Comparison of ENCODE assay signal across 8 mouse cellular contexts in the genomic region with DNA sequence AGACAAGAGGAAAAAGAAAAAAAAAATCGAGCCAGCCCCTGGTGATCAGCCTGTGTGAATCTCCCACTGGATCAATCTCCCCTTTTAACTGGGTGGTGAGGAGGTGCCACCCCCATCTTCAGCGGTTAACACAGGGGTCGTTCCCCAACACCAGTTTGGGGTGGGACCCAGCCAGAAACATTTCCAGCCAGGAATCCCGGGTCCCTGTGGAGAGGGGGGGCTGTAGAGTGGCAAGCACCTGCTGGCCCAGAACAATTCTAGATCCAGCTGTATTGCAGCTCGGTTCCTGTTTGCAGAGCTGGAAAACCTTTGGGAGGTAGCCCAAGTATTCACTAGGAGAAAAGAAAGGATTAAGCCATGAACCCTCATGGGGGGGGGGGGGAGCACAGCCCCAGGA. TPM values are rescaled to one million over a fixed set of nuclear protein-coding genes. Genes with fewer than 3 reads are reported as not detected.
A peak's percentile ranks its signal among the peaks of the same experiment; 100 is the strongest.
DNase-seq lines count a peak whose midpoint lies in the region; ATAC-seq and TF ChIP-seq lines count a peak whose summit lies in the region.

No protein-coding gene starts in this region.

- WGBS in cerebellum, adult 2 months = 13% methylated on average over 5 of the region's 5 CpGs
- WGBS in liver, adult 2 months = 24% methylated on average over 4 of the region's 5 CpGs
- WGBS in limb, embryonic 11.5 days = 48% methylated on average over 5 of the region's 5 CpGs
- 14% methylated on average over 5 of the region's 5 CpGs for WGBS in neural tube, embryonic 15.5 days

- H3K36me3 ChIP-seq in liver, adult 2 months (ENCODE audit: control insufficient read depth, insufficient read depth, low read length) = no peaks in the 10 kb centered on the region
- no peaks in the 10 kb centered on the region for H3K36me3 ChIP-seq in limb, embryonic 11.5 days (ENCODE audit: control insufficient read depth, insufficient read depth, low read length)
- no peaks in the 10 kb centered on the region for H3K36me3 ChIP-seq in neural tube, embryonic 15.5 days

- DNase-seq in cerebellum, adult 2 months = no peak
- no peak for DNase-seq in cerebellum, postnatal 4 days (ENCODE audit: low spot score in 2 of 2)
- DNase-seq in liver, adult 2 months (ENCODE audit: extremely low read depth, low read depth, low spot score) = no peak
- DNase-seq in liver = no peak
- no peak for DNase-seq in limb, embryonic 11.5 days (ENCODE audit: low spot score)
- DNase-seq in gastrocnemius, postnatal 25 days = no peak
- DNase-seq in thymus, postnatal 0 days (ENCODE audit: low spot score) = no peak

- H3K4me2 ChIP-seq in limb, embryonic 11.5 days (ENCODE audit: low read depth, severe bottlenecking) = peak overlapping the region; percentile 88; the same call in 1 of the 2 replicates
- H3K4me2 ChIP-seq in neural tube, embryonic 15.5 days = peak overlapping the region; percentile 82

- no peaks in the 10 kb centered on the region for H3K9me3 ChIP-seq in limb, embryonic 11.5 days (ENCODE audit: control insufficient read depth, low read length)
- H3K9me3 ChIP-seq in neural tube, embryonic 15.5 days (replicated peaks) = no peaks in the 10 kb centered on the region

- peak overlapping the region; percentile 50; the same call in 1 of the 2 replicates for H3K9ac ChIP-seq in liver, adult 2 months (ENCODE audit: low read depth, low read length)
- no peak overlapping the region for H3K9ac ChIP-seq in limb, embryonic 11.5 days (ENCODE audit: low read length)
- peak overlapping the region; percentile 87 for H3K9ac ChIP-seq in neural tube, embryonic 15.5 days (replicated peaks)

- peaks cover 30% of the 10 kb centered on the region; the same call in 1 of the 2 replicates for H3K79me2 ChIP-seq in liver, adult 2 months (ENCODE audit: control insufficient read depth, insufficient read depth, low read length)

- TF ChIP-seq CTCF in cerebellum, adult 2 months (IDR thresholded peaks at IDR 0.05; ENCODE audit: borderline replicate concordance, insufficient read depth, low read depth, low read length) = no peak
- TF ChIP-seq CTCF in liver, adult 2 months (IDR thresholded peaks at IDR 0.05; ENCODE audit: low read depth, low read length) = no peak

- no peak overlapping the region for H3K27ac ChIP-seq in cerebellum, adult 2 months (ENCODE audit: insufficient read depth, low read length)
- peak overlapping the region; percentile 38; the same call in 1 of the 2 replicates for H3K27ac ChIP-seq in liver, adult 2 months (replicated peaks; ENCODE audit: insufficient read depth, low read depth, low read length)
- no peak overlapping the region for H3K27ac ChIP-seq in limb, embryonic 11.5 days (replicated peaks; ENCODE audit: low read depth, low read length)
- peak overlapping the region; percentile 92 for H3K27ac ChIP-seq in neural tube, embryonic 15.5 days (replicated peaks)

- peak overlapping the region; percentile 75 for H3K4me3 ChIP-seq in cerebellum, adult 2 months (replicated peaks; ENCODE audit: insufficient read depth, low read depth, low read length)
- peak overlapping the region; percentile 54; the same call in 1 of the 2 replicates for H3K4me3 ChIP-seq in liver, adult 2 months (ENCODE audit: insufficient read depth, low read depth, low read length)
- H3K4me3 ChIP-seq in limb, embryonic 11.5 days (ENCODE audit: low read depth, low read length) = no peak overlapping the region; the same call in 1 of the 2 replicates
- peak overlapping the region; percentile 90 for H3K4me3 ChIP-seq in neural tube, embryonic 15.5 days (replicated peaks)

- H3K27me3 ChIP-seq in cerebellum, adult 2 months (ENCODE audit: control insufficient read depth, insufficient read depth, low read length) = no peaks in the 10 kb centered on the region
- no peaks in the 10 kb centered on the region for H3K27me3 ChIP-seq in liver, adult 2 months (ENCODE audit: control insufficient read depth, insufficient read depth, low read length)
- no peaks in the 10 kb centered on the region for H3K27me3 ChIP-seq in limb, embryonic 11.5 days (ENCODE audit: control insufficient read depth, insufficient read depth, low read length)
- H3K27me3 ChIP-seq in neural tube, embryonic 15.5 days (replicated peaks) = no peaks in the 10 kb centered on the region

- ATAC-seq in limb, embryonic 11.5 days (ENCODE audit: insufficient number of reproducible peaks, low FRiP score, low TSS enrichment, low read depth) = no peak
- ATAC-seq in neural tube, embryonic 15.5 days (ENCODE audit: low FRiP score) = no peak

- peaks cover 39% of the 10 kb centered on the region for H3K4me1 ChIP-seq in cerebellum, adult 2 months (ENCODE audit: control insufficient read depth, insufficient read depth, low read length)
- H3K4me1 ChIP-seq in liver, adult 2 months (ENCODE audit: control insufficient read depth, insufficient read depth, low read length) = peaks cover 46% of the 10 kb centered on the region
- peaks cover 54% of the 10 kb centered on the region for H3K4me1 ChIP-seq in limb, embryonic 11.5 days (ENCODE audit: control insufficient read depth, insufficient read depth, low read length)
- peaks cover 74% of the 10 kb centered on the region for H3K4me1 ChIP-seq in neural tube, embryonic 15.5 days

- TF ChIP-seq POLR2A in cerebellum, adult 2 months (IDR thresholded peaks at IDR 0.05; ENCODE audit: borderline replicate concordance, insufficient read depth, low read length) = no peak
- no peak for TF ChIP-seq POLR2A in liver, adult 2 months (IDR thresholded peaks at IDR 0.05; ENCODE audit: extremely low read depth, insufficient read depth, low read length)

RNA-seq across cellular contexts. Expression of gene Ncor2, which starts 2.7 kb away (rescaled TPM):
- 86.8 and 93.2 TPM in 2 replicates for polyA plus RNA-seq in cerebellum, adult 2 months (2012; rRNA removed)
- 7.1 and 9.4 TPM in 2 replicates for total RNA-seq in liver, adult 2 months (2014; rRNA removed)
- 15.0 and 17.0 TPM in 2 replicates for polyA plus RNA-seq in liver, adult 2 months (2012; rRNA removed)
- polyA plus RNA-seq in limb, embryonic 11.5 days (2014; fragmentation: Nextera tagmentation; extraction: Ambion mirVana) = 23.6 and 24.3 TPM in 2 replicates
- 24.2 and 28.5 TPM in 2 replicates for polyA plus RNA-seq in neural tube, embryonic 15.5 days (2015; fragmentation: Nextera tagmentation; extraction: Ambion mirVana)
- total RNA-seq in gastrocnemius, postnatal 25 days (2021) = 100 to 1,000 TPM in 1 of 2 experiments, 10 to 100 TPM in 1; 92.7 to 108 TPM
- 14.3 and 19.8 TPM in 2 replicates for polyA plus RNA-seq in thymus, postnatal 0 days (2015; fragmentation: Nextera tagmentation; extraction: Ambion mirVana)

Comparison
In these comparisons a context has a peak if more than half of its experiments do, and no peak if none do; other contexts are left out.
1. H3K27ac ChIP-seq: peak in liver, adult 2 months (single experiment) and neural tube, embryonic 15.5 days (single experiment); none in cerebellum, adult 2 months (single experiment) and limb, embryonic 11.5 days (single experiment).